Mouse (Mus musculus) midbrain, embryonic 14.5 days (tissue): ENCODE results near the gene Bcar1. TPM values are rescaled to one million over a fixed set of nuclear protein-coding genes. Genes with fewer than 3 reads are reported as not detected.

ENCODE experiments used
- ATAC-seq: fragments of 200-750 bp; cut with Nextera tagmentation; 2 replicates; pipeline ENCODE4 v1.8.0; 2017; ENCODE audit warnings: moderate number of reproducible peaks, moderate library complexity; ENCODE audit not compliant: low FRiP score, low TSS enrichment
- DNase-seq: peaks from one replicate; pipeline ENCODE4 v3.0.0-alpha.2; 2015
- H3K27ac ChIP-seq: fragments of 300-500 bp; sonication (generic); replicated peaks from 2 replicates; pipeline ENCODE4 v1.5.1; 2014; ENCODE audit warnings: mild to moderate bottlenecking, low read depth, low read length, moderate library complexity
- H3K27me3 ChIP-seq: fragments of 300-500 bp; sonication (generic); 2 replicates; pipeline ENCODE4 v1.6.1; 2014; ENCODE audit warnings: low read length, control low read depth, mixed read lengths; ENCODE audit not compliant: control insufficient read depth, insufficient read depth
- H3K36me3 ChIP-seq: fragments of 300-500 bp; sonication (generic); 2 replicates; pipeline ENCODE4 v1.6.1; 2014; ENCODE audit warnings: low read length, control low read depth; ENCODE audit not compliant: control insufficient read depth, insufficient read depth
- H3K4me1 ChIP-seq: fragments of 300-500 bp; sonication (generic); 2 replicates; pipeline ENCODE4 v1.6.1; 2014; ENCODE audit warnings: mild to moderate bottlenecking, antibody characterized with exemption, low read length, control low read depth; ENCODE audit not compliant: control insufficient read depth, insufficient read depth
- H3K4me2 ChIP-seq: fragments of 300-500 bp; sonication (generic); 2 replicates; pipeline ENCODE4 v1.6.1; 2014; ENCODE audit warnings: mild to moderate bottlenecking, low read length, moderate library complexity
- H3K4me3 ChIP-seq: fragments of 300-500 bp; sonication (generic); replicated peaks from 2 replicates; pipeline ENCODE4 v1.5.1; 2014; ENCODE audit warnings: low read depth, low read length
- H3K9ac ChIP-seq: fragments of 300-500 bp; sonication (generic); replicated peaks from 2 replicates; pipeline ENCODE4 v1.6.1; 2014; ENCODE audit warnings: mild to moderate bottlenecking, low read length, moderate library complexity
- H3K9me3 ChIP-seq: fragments of 300-500 bp; sonication (generic); 2 replicates; pipeline ENCODE4 v1.6.1; 2016; ENCODE audit warnings: low read length, control low read depth, mixed read lengths; ENCODE audit not compliant: control insufficient read depth
- WGBS: fragments of 180-500 bp; shearing (Covaris S2); extraction: QIAGEN DNeasy Blood & Tissue Kit; methylation state at CpG from one replicate; pipeline ENCODE4 v1.1.7; 2014; 5-methylcytosine and 5-hydroxymethylcytosine counted together
- polyA plus RNA-seq: library from polyadenylated mRNA; unstranded; fragments of >200 nt; fragmentation: Nextera tagmentation; extraction: Ambion mirVana; gene quantifications from 2 replicates; pipeline ENCODE4 v1.2.1, GENCODE M21; 2014

Gene Bcar1
- polyA plus RNA-seq, 1 experiment from 2014 or later = 52.7 TPM

DNA sequence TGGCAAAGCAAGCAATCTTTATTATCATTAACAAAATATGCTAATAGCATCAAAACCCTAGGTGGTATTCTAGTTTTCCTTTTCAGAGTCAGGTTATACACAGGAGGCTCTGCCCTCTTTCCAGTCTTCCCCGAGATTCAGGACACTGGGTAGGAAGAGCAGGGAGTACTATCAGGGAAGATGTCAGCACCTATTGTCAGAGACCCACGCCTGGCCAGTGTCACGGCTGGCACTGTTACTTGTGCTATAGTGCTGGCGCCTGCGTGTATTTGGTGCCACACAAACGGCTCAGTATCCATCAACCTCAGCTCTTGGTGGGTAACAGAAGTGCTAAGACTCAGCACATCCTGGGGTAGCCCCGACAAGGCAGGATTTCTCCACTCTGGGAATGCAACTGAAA lies 29.4 kb upstream of the Bcar1 start:
- DNase-seq = no peak
- no peak overlapping the region for H3K4me2 ChIP-seq
- H3K27ac ChIP-seq = no peak overlapping the region
- H3K4me3 ChIP-seq = no peak overlapping the region
- peaks cover 8% of the 10 kb centered on the region; the same call in 1 of the 2 replicates for H3K36me3 ChIP-seq
- no peaks in the 10 kb centered on the region for H3K27me3 ChIP-seq
- WGBS = 91% methylated on average over 7 of the region's 7 CpGs
- no peak overlapping the region for H3K9ac ChIP-seq
- H3K9me3 ChIP-seq = no peaks in the 10 kb centered on the region
- no peak for ATAC-seq
- H3K4me1 ChIP-seq = peaks cover 11% of the 10 kb centered on the region

GRCm38 (mm10) chr8:111772083-111772482 lies 28.5 kb upstream of the Bcar1 start:
- Histone ChIP-seq H3K4me3 (no peak overlapping the region), H3K27ac (no peak overlapping the region), H3K4me1 (peaks cover 11% of the 10 kb centered on the region), H3K9ac (no peak overlapping the region), H3K9me3 (no peaks in the 10 kb centered on the region), H3K27me3 (no peaks in the 10 kb centered on the region), H3K36me3 (peaks cover 18% of the 10 kb centered on the region; the same call in 1 of the 2 replicates), H3K4me2 (no peak overlapping the region)
- DNase-seq (no peak), ATAC-seq (no peak)
- WGBS = 92% methylated on average over 9 of the region's 9 CpGs

DNA sequence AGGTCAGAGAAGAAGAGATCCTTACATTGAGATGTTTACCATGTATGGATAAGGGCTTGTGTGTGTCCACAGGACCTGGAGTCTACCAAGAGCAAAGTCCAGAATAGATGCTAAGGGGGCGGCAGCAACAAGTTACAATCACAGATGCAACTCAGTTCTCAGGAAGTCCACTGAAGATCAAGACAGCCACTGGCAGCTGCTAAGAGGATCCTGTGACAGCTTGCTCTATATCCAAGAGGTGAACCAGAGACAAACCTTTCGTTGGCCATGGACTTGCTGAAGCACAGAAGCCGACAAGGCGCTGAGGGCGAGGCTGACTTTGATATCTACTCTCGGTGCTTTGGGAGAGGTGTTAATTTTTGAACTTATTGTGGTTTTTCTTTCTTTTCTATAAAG lies 28.0 kb upstream of the Bcar1 start:
- H3K9me3 ChIP-seq = no peaks in the 10 kb centered on the region
- DNase-seq = no peak
- H3K27me3 ChIP-seq = no peaks in the 10 kb centered on the region
- no peak overlapping the region for H3K27ac ChIP-seq
- H3K4me1 ChIP-seq = peaks cover 11% of the 10 kb centered on the region
- H3K4me3 ChIP-seq = no peak overlapping the region
- no peak for ATAC-seq
- peaks cover 18% of the 10 kb centered on the region for H3K36me3 ChIP-seq
- H3K9ac ChIP-seq = no peak overlapping the region
- WGBS = 95% methylated on average over 6 of the region's 6 CpGs
- H3K4me2 ChIP-seq = no peak overlapping the region

GRCm38 (mm10) chr8:111770958-111771624 lies 27.5 kb upstream of the Bcar1 start:
- Histone ChIP-seq H3K4me3 (no peak overlapping the region), H3K27me3 (no peaks in the 10 kb centered on the region), H3K27ac (no peak overlapping the region), H3K4me1 (peaks cover 11% of the 10 kb centered on the region), H3K4me2 (no peak overlapping the region), H3K9me3 (no peaks in the 10 kb centered on the region), H3K36me3 (peaks cover 18% of the 10 kb centered on the region), H3K9ac (no peak overlapping the region)
- 68% methylated on average over 5 of the region's 5 CpGs for WGBS
- no peak for DNase-seq
- ATAC-seq = no peak

GRCm38 (mm10) chr8:111769764-111770428 lies 26.3 kb upstream of the Bcar1 start:
- H3K4me1 ChIP-seq = peaks cover 11% of the 10 kb centered on the region
- H3K9ac ChIP-seq = peak overlapping the region; percentile 7; the same call in 1 of the 2 replicates
- H3K36me3 ChIP-seq = peaks cover 22% of the 10 kb centered on the region
- H3K27me3 ChIP-seq = no peaks in the 10 kb centered on the region
- 34% methylated on average over 12 of the region's 12 CpGs for WGBS
- no peak overlapping the region for H3K4me3 ChIP-seq
- ATAC-seq (0 out of 2 replicates have a peak, but pooled peaks have one; percentile 24), DNase-seq (peak; percentile 65)
- no peaks in the 10 kb centered on the region for H3K9me3 ChIP-seq
- H3K4me2 ChIP-seq = no peak overlapping the region
- H3K27ac ChIP-seq = peak overlapping the region; percentile 84

- Histone ChIP-seq H3K4me2 (no peak overlapping the region), H3K4me1 (peaks cover 11% of the 10 kb centered on the region), H3K36me3 (peaks cover 19% of the 10 kb centered on the region), H3K9ac (no peak overlapping the region), H3K27me3 (no peaks in the 10 kb centered on the region), H3K4me3 (no peak overlapping the region), H3K9me3 (no peaks in the 10 kb centered on the region), H3K27ac (peak overlapping the region; percentile 84)
- ATAC-seq (no peak), DNase-seq (no peak)
- WGBS = 51% methylated on average over 15 of the region's 15 CpGs
Measured at GRCm38 (mm10) chr8:111769296-111769695, 25.7 kb upstream of the Bcar1 start.

DNA sequence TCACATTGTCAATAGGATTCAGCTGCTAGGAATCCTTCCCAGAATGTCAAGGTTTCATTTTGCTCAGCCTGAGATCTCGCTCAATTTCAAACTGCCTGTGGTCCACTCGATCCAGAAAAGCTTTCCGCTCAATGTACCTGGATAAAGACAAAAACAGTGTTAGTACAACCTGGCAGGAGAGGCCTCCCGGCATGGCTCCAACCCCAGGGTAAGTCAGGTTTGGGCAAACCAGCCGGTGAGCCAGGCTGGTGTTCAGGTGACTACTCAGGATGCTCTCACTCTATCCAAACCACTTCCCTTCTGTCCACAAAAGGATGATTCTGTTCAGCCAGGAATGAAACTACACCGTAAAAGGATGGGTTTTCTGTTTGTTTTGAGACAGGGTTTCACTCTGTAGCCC lies 25.0 kb upstream of the Bcar1 start:
- Histone ChIP-seq H3K9me3 (no peaks in the 10 kb centered on the region), H3K4me2 (no peak overlapping the region), H3K27ac (no peak overlapping the region), H3K9ac (no peak overlapping the region), H3K4me3 (no peak overlapping the region), H3K4me1 (peaks cover 11% of the 10 kb centered on the region), H3K27me3 (no peaks in the 10 kb centered on the region), H3K36me3 (peaks cover 17% of the 10 kb centered on the region)
- ATAC-seq (no peak), DNase-seq (no peak)
- WGBS = 89% methylated on average over 6 of the region's 6 CpGs

DNA sequence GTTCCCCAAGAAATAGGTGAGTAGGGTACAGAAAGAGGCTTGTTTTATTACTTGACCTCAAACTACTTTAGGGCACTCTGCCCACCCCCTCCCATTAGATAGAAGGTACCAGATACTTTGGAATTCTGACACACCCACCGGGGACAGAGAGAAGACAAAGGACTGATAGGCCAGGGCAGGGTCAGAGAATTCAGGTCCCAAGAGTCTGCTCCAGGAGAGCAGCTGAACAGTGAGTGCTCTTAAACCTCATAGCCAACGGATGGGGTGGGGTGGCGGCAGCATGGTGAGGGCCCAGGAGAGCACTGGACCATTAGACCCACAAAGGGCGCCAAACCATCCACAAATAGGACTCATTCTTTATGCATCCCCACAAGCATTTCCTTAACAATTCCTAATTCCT lies 22.0 kb upstream of the Bcar1 start:
- WGBS = 81% methylated on average over 4 of the region's 4 CpGs
- Histone ChIP-seq H3K9me3 (no peaks in the 10 kb centered on the region), H3K4me3 (no peak overlapping the region)

DNA sequence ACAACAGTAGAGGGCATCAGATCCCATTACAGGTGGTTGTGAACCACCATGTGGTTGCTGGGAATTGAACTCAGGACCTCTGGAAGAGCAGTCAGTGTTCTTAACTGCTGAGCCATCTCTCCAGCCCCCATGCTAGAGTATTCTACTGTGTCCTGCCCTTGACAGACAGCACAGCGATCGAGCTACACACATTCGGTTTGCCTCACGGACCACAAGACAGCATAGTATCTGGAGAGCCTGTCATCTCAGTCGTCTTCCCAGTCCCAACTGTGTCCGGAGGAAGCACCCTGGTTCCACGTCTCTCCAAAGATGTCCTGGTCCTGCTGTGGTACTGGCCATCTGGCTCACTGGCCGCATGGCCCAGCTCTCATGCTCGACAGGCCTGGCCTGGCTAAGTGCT lies 21.5 kb upstream of the Bcar1 start:
- H3K36me3 ChIP-seq = peaks cover 15% of the 10 kb centered on the region
- DNase-seq (no peak), ATAC-seq (no peak)
- no peak overlapping the region for H3K9ac ChIP-seq
- no peak overlapping the region for H3K4me3 ChIP-seq
- 96% methylated on average over 9 of the region's 9 CpGs for WGBS
- no peaks in the 10 kb centered on the region for H3K9me3 ChIP-seq
- H3K4me2 ChIP-seq = no peak overlapping the region
- peaks cover 8% of the 10 kb centered on the region for H3K4me1 ChIP-seq
- H3K27ac ChIP-seq = no peak overlapping the region
- H3K27me3 ChIP-seq = no peaks in the 10 kb centered on the region

More for the DNA sequence above, 22.0 kb upstream of the Bcar1 start:
- DNase-seq (no peak), ATAC-seq (no peak)
- Histone ChIP-seq H3K27me3 (no peaks in the 10 kb centered on the region), H3K4me1 (peaks cover 11% of the 10 kb centered on the region), H3K27ac (no peak overlapping the region), H3K4me2 (no peak overlapping the region), H3K9ac (no peak overlapping the region), H3K36me3 (peaks cover 15% of the 10 kb centered on the region)
